Mouse (Mus musculus) frontal cortex, adult 2 months (tissue): ENCODE measurements at regions not wholly inside any gene's neighbourhood (a gene's known extent, or its start where the extent isn't known, plus 50 kb on each side); places are given as distances from the start of the nearest gene placed in this dataset.

Experiments
- DNase-seq, 2 experiments: peaks; one replicate each; pipeline ENCODE4 v3.0.0; 2022; ENCODE audit warnings: low spot score in 1 of 2; ENCODE audit errors: extremely low spot score in 1 of 2

DNA sequence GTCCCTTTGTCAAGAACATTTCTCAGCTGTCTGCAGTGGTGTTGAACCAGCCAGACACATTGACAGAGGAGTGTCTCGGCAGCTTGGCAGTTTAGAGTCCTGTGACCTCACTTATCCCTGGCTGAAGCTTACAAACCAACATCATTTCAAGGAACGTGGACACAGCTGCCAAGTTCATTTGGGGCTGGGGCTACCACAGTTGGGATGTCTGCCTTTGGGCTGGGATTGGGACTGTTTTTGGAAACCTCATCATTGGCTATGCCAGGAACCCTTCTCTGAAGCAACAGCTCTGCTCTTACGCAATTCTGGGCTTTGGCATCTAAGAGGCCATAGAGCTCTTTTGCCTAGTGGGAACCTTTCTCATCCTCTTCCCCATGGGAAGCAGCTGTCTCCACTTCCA is 200.4 kb downstream of the Gm15262 start:
- DNase-seq: no peak

DNA sequence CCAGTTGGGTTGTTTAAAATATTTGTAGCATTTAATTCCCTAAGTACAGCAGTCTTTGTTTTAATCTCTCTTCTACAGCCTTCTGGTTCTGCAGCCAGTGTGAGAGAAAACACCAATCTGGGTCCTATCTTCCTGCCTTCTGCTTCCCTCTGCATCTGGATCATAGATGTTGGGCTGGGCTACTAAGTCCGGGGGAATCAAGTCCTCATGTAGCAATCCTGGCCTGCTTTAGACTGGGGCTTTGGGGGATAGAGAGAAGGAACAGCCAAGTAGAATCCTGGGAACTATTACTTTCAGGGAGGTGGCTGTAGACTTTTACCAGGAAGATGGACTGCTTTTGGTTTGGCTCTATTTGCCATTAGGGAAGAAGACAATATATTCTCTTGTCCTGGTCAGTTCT is 205.5 kb upstream of the Rai2 start:
- no peak for DNase-seq

DNA sequence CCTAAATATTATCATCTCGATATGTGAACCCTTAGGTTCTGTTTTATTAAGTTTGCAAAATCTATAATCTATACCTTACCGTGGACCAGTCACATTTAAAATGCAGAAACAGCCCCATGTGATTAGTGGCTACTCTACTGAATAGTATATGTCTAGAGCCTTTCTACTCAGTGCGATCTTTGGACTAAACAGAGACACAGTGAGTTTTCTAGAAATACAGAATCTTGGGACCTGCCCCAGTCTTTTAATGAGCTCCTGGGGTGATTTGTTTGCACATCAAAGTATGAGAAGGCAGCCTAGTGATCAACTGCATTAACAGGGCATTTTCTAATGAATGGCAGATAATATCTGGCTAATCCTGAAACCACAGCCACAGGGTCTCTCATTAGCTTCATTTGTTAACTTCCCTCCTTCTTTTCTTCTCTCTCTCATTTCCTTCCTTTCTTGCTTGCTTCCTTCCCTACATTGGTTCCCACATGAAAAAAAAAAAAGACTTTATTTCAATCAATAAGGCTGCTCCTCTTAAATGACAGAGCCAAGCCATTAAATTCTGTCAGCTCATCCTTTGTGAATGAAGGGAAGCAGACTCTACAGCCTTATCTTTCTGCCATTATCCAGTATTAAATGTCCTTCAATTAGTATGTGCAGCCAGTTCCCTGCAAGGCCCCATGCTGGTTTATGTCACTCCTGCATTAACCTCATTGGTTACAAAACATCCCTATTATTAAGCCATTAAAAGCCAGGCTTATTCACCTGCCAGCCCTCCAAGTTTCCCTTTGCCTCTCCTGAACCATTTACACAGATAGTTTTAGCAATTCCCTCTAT is 193.2 kb upstream of the Rai2 start:
- DNase-seq: no peak

DNA sequence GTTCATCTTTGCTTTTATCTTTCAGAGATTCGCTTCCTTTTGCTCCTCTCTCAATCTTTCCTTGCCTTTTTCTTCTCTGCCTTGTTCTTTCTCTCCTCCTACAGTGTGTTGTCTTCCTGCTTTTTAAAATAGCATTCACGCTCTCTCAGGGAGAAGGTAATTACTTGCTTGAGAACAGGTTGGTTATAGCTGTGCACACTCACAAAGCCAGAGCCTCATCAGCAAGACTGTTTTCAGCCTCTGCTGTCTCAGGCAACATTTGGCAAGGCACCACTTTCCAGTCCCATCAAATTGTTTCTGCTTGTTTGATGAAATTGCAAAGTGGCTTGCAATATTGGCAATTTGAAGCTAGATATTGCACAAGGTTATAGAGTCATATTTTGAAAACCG is 192.6 kb upstream of the Rai2 start:
- no peak for DNase-seq

DNA sequence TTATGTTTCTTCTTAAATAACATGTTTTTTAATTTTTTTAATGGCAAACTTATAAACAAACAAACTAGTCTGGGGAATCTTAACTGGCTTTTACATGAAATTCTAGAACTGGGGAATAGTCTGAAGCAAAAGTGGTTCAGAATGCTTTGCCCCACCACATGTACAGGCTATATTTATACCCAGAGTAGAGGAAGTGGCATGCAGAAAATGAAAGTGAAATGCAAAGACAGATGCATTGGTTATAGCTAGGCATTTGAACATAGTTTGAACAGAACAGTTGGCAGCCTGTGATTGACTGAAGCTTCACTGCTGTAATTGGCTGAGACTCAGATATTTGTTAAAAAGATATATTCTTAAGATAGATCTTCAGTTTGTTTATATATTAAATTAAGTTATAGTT is 179.6 kb upstream of the Rai2 start:
- no peak for DNase-seq

DNA sequence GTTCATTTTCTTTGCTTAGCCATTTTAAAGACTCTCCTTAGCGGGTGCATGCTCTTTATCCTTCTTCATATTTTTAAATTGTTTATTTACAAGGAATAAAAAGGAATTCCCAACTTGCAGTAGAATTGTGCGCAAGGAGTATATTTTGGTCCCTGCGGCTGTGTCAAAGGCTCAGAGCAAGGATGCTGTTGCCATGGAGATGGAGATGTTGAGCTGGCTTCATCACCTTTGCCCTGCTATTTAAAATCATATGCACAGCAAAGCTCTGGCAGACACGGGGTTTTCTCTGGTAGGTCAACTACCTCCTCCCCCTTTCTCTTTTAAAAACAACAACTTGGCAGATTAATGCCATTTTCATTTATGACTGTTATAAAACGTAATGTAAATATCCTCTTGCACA is 160.0 kb upstream of the Rai2 start:
- no peak for DNase-seq

DNA sequence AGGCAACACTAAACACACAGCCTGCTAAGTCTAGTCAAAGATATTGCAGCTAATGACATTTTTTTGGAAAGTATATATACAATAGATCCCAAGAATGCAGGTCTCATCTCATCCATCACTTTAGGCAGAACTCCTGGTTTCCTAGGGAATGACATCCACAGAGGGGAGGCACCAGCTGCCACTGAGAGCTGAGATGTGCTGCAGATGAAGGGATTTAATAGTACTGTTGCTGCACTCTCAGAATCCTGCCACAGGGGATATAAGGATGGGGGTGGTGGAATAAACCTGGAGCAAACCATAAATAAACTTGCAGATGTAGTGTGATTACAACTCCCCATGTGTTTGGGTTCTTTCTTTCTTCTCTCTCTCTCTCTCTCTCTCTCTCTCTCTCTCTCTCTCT is 158.4 kb upstream of the Rai2 start:
- no peak for DNase-seq

DNA sequence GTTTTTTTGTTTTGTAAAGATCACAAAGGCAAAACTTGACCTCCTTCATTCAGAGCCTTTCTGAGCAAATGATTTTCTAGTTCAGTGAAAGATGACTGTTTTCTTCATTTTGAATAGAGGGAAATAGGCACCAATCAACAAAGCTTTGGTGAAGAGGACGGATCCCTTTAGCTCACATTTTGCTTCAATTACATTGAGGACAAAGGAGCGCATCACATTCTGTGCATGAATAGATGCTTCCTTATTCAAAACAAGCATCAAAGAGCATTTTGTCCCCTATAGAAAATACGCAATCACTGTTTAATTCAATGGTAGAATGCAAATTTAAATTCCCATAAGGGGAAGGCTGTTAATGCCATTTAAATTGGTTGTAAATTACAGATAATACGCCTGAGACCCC is 150.4 kb upstream of the Rai2 start:
- no peak for DNase-seq

DNA sequence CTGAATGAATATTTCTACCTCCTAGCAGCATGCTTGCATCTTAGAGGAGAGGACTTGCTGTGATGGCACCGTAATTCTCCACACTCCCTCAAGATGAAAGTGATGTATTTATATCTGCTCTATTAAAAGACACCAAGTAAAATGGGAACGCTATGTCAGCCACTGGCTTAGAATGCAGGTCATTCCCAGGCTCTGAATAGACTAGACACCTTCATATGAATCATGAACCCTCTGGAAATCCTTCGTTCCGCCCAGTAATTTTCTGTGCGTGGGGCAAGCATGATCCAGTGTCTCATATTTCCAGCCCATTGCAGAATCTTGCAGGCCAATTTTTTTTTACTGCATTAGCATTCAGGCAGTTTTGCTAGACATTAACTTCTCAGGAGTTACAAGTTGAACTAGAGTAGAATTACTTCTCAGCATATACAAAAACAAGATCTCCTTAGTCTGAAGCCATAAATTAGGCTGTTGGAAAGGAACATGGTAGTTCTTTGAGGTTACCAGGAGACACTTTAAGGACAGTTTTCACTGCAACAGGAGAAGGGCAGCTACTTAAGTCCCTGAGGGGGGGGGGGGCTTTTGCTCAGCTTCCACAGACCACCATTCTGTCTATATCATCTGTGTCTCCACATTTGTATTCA is 134.7 kb upstream of the Rai2 start:
- peak; percentile 5 to 25 for DNase-seq

DNA sequence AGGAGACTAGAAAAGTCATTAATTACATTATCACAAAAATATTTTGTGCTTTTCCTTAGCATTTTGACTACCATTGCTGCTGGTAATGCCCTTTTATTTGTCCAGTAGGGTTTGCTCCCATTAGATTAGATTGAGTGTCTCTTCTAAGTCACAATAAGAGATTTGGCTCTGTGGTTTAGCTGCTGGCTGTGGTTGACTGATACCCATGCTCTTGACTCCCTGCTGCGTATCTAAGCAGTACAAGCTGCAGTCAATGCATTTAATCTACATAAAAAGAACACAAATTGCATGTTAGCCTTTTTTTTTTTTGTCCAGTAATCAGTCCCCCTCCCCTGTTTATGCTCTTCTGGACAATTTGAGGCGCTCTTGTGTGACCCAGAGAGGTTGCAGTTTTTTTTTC is 133.0 kb upstream of the Rai2 start:
- DNase-seq: no peak

DNA sequence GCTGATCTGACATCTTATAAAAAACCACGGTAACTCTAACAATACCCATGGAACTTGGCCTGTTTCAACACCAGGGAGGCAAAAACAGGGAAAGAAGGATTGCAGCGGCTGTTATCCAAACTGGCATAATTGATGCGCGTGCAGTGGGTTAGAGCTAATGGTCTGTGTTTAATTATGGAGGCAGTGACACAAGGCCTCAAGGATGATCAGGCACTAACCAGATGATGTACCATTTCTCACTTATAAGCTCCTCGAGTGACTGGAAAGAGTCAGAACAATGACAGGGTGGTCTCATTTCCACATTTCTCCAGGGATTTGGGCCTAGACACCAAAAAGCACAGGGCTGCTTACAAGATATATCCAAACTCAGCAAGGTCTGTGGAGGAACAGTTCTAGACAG is 83.0 kb upstream of the Rai2 start:
- DNase-seq: no peak

DNA sequence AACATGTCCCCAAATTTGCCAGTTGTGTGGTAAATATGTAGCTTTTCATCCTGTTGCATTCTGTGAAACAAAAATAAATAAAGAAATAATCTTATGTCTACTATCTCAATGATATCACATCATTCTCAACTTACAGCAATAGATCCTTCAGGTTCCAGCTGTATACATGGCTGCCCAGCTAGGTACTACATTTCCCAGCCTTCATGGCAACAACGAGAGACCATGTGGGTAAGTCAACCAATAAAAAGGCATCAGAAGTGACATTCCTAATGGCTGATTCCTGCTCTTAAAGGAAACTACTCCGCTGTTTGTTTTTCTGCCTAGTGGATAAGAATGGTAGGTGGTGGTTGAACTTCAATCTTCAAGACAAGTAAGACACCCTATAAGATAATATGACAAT is 82.5 kb upstream of the Rai2 start:
- peak in 1 of 2 experiments; percentile 0 for DNase-seq

DNA sequence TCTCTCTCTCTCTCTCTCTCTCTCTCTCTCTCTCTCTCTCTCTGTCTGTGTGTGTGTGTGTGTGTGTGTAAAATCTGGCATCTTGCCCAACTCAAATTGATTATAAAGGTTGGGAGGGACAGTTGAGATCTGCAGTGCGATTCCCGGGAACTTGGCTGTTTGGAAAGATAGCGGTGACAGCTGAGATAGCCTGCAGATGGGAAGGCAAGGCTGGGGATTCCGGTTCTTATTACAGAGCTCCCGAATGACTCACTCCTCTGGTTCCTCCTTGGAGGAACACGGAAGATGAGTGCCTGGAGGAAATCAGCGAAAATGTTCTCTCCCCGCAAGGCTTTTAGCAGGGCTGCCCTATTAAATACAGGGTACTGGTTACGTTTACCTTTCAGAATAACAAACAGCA is 81.2 kb upstream of the Rai2 start:
- DNase-seq: peak; percentile 3 to 50

DNA sequence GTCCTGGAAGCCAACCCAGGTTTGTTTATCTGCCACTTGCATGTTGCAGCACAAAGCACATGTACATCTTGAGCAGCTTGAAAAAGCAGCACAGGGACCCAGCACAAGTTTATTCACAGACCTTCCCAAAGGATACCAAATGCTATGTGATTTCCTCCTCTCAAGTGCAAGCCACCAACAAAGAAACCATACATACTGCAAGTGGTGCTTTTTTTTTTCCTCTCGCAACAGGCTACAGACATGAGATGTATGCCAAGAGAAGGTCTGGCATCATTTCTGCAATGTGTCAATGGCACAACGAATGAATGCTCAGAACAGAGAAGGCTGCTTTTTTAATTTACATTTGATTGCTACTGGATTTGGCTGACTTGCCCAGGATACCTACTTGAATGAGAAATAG is 63.8 kb upstream of the Rai2 start:
- no peak for DNase-seq

DNA sequence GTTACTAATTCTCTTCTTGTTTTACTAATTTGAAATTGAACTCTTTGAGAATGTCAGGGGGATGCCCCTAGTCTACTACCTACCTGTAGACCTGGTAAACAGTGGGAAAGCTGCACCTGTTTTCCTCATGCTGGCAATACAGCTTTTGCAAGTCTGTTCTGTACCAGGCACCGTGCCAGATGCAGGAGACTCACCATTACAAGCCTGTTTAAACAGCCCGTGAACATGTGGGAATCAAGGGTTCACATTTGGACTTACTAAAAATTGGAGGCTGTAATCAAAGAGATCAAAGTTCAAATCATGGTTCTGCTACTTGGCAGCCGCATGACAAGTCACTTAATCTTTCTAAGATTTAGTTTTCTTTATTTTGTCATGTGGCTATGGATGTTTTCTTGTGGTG is 56.8 kb upstream of the Rai2 start:
- no peak for DNase-seq

DNA sequence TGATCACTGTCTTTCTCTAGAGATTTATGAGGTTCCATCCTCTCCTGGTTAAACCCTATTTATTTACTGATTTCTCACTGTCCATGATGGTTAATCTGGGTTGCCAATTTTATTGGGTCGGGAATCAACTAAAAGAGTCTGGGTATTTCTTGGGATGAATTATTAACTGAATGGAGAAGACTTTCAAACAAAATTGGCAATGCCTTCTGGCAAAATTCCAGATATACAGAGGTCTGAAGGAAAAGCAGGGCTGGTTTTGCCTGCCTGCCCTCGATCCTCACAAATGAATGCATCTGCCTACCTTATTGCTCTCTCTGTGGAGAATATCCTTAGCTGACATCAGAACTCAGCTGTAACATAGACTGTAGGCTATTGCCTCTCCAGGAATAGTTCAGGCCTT is 54.9 kb upstream of the Rai2 start:
- DNase-seq: no peak
